Mouse (Mus musculus) liver, embryonic 16.5 days (tissue): ENCODE measurements around the gene Sik1. TPM values are rescaled to one million over a fixed set of nuclear protein-coding genes. Genes with fewer than 3 reads are reported as not detected.

ENCODE experiments used
- ATAC-seq: fragments of 200-750 bp; cut with Nextera tagmentation; 2 replicates; pipeline ENCODE4 v1.8.0; 2017; ENCODE audit warnings: low read depth, mild to moderate bottlenecking, moderate number of reproducible peaks, moderate library complexity
- H3K27ac ChIP-seq: fragments of 300-500 bp; sonication (generic); 2 replicates; pipeline ENCODE4 v1.5.1; 2014; ENCODE audit warnings: mild to moderate bottlenecking, low read length
- H3K27me3 ChIP-seq: fragments of 300-500 bp; sonication (generic); 2 replicates; pipeline ENCODE4 v1.6.1; 2014; ENCODE audit warnings: low read depth, low read length, mixed read lengths; ENCODE audit not compliant: control insufficient read depth, insufficient read depth
- H3K36me3 ChIP-seq: fragments of 300-500 bp; sonication (generic); 2 replicates; pipeline ENCODE4 v1.6.1; 2014; ENCODE audit warnings: mild to moderate bottlenecking; ENCODE audit not compliant: control insufficient read depth, insufficient read depth
- H3K4me1 ChIP-seq: fragments of 300-500 bp; sonication (generic); 2 replicates; pipeline ENCODE4 v1.6.1; 2014; ENCODE audit warnings: low read depth, low read length, mixed read lengths; ENCODE audit not compliant: control insufficient read depth
- H3K4me2 ChIP-seq: fragments of 300-500 bp; sonication (generic); 2 replicates; pipeline ENCODE4 v1.6.1; 2014; ENCODE audit warnings: low read depth, low read length, mixed read lengths
- H3K4me3 ChIP-seq: fragments of 300-500 bp; sonication (generic); 2 replicates; pipeline ENCODE4 v1.5.1; 2014; ENCODE audit warnings: low read depth, mild to moderate bottlenecking, low read length
- H3K9ac ChIP-seq: fragments of 300-500 bp; sonication (generic); 2 replicates; pipeline ENCODE4 v1.6.1; 2014; ENCODE audit warnings: low read depth, low read length
- H3K9me3 ChIP-seq: fragments of 300-500 bp; sonication (generic); replicated peaks from 2 replicates; pipeline ENCODE4 v1.6.1; 2016; ENCODE audit warnings: low read length; ENCODE audit not compliant: control insufficient read depth
- WGBS: fragments of 180-500 bp; shearing (Covaris S2); extraction: QIAGEN DNeasy Blood & Tissue Kit; methylation state at CpG from one replicate; pipeline ENCODE4 v1.1.7; 2014; ENCODE audit not compliant: insufficient replicate concordance; 5-methylcytosine and 5-hydroxymethylcytosine counted together
- polyA plus RNA-seq: library from polyadenylated mRNA; unstranded; fragments of >200 nt; fragmentation: Nextera tagmentation; extraction: Ambion mirVana; gene quantifications from 2 replicates; pipeline ENCODE4 v1.2.1, GENCODE M21; 2015

Sik1 gene
- polyA plus RNA-seq, 1 experiment from 2014 or later: 5.4 TPM

DNA sequence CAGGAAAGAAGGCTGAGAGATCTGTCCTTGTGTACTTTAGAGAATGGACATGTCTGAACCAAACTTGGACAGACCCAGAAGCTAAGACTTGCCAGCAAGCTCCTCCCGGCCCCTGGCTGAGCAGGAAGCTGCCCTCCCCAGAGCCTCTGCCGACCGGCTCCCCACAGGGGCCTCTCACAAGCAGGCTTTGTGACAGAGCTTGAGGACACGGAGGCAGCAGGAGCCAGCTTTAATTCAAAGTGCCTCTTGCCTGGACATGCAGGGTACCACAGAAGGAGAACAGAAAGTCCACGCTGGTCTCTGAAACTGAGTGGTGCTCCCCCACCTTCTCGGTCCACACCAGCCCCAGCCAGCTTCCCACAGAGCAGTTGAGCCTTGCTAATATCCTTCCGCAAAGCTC lies 21.9 kb downstream of the Sik1 start:
- Histone ChIP-seq H3K4me3 (no peak overlapping the region), H3K27me3 (no peaks in the 10 kb centered on the region), H3K4me1 (peaks cover 11% of the 10 kb centered on the region), H3K36me3 (no peaks in the 10 kb centered on the region), H3K9ac (no peak overlapping the region), H3K9me3 (no peaks in the 10 kb centered on the region), H3K4me2 (no peak overlapping the region), H3K27ac (peak overlapping the region; percentile 73)
- 21% methylated on average over 7 of the region's 7 CpGs for WGBS
- no peak for ATAC-seq

DNA sequence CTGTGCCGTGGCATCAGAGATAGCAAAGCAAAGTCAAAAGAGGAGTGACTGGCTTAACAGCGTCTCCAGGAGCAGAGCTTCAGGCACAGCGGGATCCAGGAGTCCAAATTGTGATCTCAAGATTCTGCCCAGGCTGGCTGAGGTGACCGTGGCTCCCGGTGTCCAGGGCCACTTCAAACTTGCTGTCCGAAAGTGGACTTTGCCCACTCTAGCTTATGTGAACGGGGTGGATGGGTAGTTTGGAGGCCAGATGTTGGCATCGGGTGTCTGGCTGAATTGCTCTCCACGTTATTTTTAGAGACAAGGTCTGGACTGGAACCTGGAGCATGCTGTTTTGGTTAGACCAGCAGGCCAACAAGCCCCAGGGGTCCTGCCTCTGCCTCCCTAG lies 23.0 kb downstream of the Sik1 start:
- H3K4me3 ChIP-seq: no peak overlapping the region
- no peaks in the 10 kb centered on the region for H3K9me3 ChIP-seq
- H3K4me2 ChIP-seq: no peak overlapping the region
- no peaks in the 10 kb centered on the region for H3K27me3 ChIP-seq
- peaks cover 11% of the 10 kb centered on the region for H3K4me1 ChIP-seq
- WGBS: 63% methylated on average over 9 of the region's 9 CpGs
- no peak overlapping the region for H3K27ac ChIP-seq
- H3K36me3 ChIP-seq: no peaks in the 10 kb centered on the region
- no peak overlapping the region for H3K9ac ChIP-seq
- no peak for ATAC-seq

DNA sequence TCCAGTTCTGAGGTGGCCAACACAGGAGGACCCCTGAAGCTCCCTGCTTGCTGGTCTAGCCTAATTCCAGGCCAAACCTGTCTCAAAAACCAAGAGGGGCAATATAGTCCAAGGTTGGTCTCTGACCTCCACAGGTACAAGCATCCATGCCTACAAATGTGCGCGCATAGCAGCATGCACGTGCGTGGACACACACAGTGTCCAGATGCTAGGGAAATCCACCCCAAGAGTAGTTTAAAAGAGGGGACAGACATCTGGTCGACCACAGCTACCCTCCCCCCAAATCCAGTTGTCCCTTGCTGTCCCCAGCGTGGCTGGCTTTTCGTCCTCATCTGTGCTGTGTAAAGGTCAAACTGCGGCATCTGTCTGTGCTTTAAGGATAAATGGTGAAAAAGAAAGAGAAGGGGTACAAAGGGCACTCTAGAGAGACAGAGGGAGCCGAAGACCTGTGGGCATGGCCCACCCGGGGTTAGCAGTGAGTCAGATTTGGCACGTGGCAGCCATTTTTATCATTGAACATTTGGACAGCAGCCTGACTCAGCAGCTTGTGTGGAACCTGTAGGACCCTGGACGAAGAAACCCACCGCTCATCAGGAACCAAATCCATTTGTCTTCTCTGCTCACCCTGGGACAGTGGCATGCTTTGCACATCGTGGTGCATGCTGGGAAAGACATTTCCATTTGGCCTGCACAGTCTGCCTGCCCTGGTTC lies 23.6 kb downstream of the Sik1 start:
- WGBS: 68% methylated on average over 14 of the region's 14 CpGs

DNA sequence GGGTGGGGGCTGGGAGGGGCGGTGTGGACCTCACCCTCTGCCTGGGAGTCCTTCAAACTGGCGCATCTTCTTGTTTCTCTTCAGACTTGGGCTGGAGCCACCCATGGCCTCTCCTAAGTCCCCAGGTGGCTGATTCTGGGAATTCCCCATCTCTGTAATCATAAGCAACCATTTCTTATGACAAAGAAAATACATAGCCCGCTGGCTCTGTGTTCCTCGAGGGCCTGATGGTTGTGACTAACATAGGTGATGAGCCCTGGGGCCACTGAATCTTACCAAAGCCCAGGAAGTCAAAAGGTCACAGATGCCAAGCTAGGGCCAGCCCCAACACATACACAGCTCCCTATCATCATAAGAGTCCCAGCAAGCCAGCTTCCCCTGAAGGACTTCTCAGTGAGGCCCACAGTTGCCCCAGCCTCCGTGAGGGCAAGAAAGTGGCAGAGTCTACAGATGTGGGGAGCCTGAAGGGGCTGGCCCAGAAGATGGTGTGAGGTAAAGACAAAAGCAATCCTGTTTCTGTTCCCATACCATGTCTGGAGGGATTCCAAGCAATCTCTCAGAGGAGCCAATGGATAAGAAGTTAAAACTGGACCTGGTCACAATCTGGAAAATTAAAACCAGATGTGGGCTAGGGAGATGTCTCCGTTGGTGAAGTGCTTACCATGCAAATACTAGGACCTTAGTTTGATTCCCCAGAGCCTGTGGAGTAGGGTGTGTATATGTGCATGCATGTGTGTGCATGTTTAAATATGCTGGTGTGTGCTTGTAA lies 24.3 kb downstream of the Sik1 start:
- H3K4me3 ChIP-seq: no peak overlapping the region
- H3K4me1 ChIP-seq: peaks cover 13% of the 10 kb centered on the region
- no peak overlapping the region for H3K27ac ChIP-seq
- no peak overlapping the region for H3K9ac ChIP-seq
- no peaks in the 10 kb centered on the region for H3K27me3 ChIP-seq
- no peak for ATAC-seq
- H3K36me3 ChIP-seq: no peaks in the 10 kb centered on the region
- 52% methylated on average over 6 of the region's 6 CpGs for WGBS
- no peak overlapping the region for H3K4me2 ChIP-seq
- no peaks in the 10 kb centered on the region for H3K9me3 ChIP-seq

More for the DNA sequence above, 23.6 kb downstream of the Sik1 start:
- H3K27me3 ChIP-seq: no peaks in the 10 kb centered on the region
- H3K27ac ChIP-seq: no peak overlapping the region
- H3K4me3 ChIP-seq: no peak overlapping the region
- no peaks in the 10 kb centered on the region for H3K36me3 ChIP-seq
- H3K4me2 ChIP-seq: no peak overlapping the region
- peaks cover 11% of the 10 kb centered on the region for H3K4me1 ChIP-seq
- no peak for ATAC-seq
- no peak overlapping the region for H3K9ac ChIP-seq
- H3K9me3 ChIP-seq: no peaks in the 10 kb centered on the region

DNA sequence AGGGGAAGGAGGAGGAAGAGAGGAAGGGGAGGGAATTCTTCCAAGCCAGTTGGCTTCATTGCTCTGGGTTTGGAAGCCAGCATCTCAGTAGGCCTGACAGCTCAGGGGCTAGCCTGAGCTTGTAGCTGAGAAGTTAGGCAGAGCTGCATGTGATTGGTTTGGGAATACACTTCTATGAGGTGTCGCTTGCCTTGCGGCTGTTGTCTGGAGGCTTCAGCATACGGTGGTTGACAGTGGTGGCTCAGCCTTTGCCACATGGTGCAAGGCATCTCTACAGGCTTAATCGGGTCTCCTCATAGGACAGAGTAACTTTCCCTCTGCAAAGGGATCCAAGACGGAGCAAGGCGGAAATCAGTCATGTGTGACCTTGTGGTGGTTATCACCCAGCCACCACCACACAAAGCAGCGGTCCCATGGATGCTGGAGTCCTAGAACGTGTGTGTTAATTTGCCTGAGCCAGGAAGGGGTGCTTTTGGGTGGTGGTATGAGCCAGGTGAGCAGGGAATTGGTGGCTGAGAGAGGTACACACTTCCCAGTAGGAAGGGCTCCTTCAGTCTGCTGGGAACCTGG lies 25.0 kb downstream of the Sik1 start:
- H3K4me3 ChIP-seq: no peak overlapping the region
- no peak overlapping the region for H3K27ac ChIP-seq
- H3K36me3 ChIP-seq: no peaks in the 10 kb centered on the region
- H3K9me3 ChIP-seq: no peaks in the 10 kb centered on the region
- H3K4me1 ChIP-seq: peaks cover 13% of the 10 kb centered on the region
- no peak overlapping the region for H3K4me2 ChIP-seq
- no peak for ATAC-seq
- H3K27me3 ChIP-seq: no peaks in the 10 kb centered on the region
- 68% methylated on average over 8 of the region's 8 CpGs for WGBS
- no peak overlapping the region for H3K9ac ChIP-seq

DNA sequence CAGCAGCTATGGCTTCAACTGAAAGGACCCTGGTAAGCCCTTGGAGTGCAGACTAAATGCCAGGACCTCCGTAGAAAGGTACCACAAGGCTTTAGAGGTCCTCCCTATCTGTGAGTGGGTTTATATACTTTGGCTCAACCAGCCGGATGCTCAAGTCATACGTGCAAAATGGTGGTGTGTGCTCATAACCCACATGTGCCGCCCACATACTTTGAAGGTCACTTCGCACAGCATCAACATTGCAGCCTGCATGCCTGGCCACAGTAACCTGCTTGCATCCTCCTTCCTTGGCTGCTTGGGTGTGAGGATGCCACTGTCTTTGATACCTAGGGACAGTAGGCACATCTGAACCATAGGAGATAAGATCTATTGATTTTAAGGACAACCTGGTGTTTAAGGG lies 26.7 kb downstream of the Sik1 start:
- no peaks in the 10 kb centered on the region for H3K27me3 ChIP-seq
- peaks cover 10% of the 10 kb centered on the region for H3K4me1 ChIP-seq
- no peak overlapping the region for H3K4me2 ChIP-seq
- H3K27ac ChIP-seq: no peak overlapping the region
- no peak for ATAC-seq
- no peaks in the 10 kb centered on the region for H3K9me3 ChIP-seq
- no peak overlapping the region for H3K4me3 ChIP-seq
- 74% methylated on average over 5 of the region's 5 CpGs for WGBS
- no peaks in the 10 kb centered on the region for H3K36me3 ChIP-seq
- H3K9ac ChIP-seq: no peak overlapping the region

DNA sequence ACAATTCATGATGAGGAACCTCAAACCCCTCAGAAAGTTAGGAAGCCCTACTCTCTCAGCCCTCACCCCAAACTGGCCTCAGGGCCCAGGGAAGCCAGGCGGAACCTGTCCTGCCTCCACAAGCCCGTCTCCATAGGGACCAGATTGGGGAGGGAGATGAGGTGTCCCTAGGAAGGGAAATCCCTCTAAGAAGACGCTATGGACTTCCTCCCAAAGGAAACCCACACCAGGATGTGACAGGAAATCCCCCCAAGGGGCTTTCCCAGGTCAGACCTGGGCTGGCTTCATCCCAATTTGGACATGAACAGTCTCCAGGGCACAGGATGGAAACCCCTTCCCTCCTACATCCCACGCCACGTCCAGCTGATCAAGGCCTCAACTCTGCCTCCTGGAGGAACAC lies 27.5 kb downstream of the Sik1 start:
- no peaks in the 10 kb centered on the region for H3K9me3 ChIP-seq
- H3K4me2 ChIP-seq: no peak overlapping the region
- H3K9ac ChIP-seq: no peak overlapping the region
- ATAC-seq: no peak
- H3K36me3 ChIP-seq: no peaks in the 10 kb centered on the region
- WGBS: 40% methylated on average over 5 of the region's 5 CpGs
- no peak overlapping the region for H3K27ac ChIP-seq
- H3K27me3 ChIP-seq: no peaks in the 10 kb centered on the region
- H3K4me1 ChIP-seq: peaks cover 10% of the 10 kb centered on the region
- no peak overlapping the region for H3K4me3 ChIP-seq

DNA sequence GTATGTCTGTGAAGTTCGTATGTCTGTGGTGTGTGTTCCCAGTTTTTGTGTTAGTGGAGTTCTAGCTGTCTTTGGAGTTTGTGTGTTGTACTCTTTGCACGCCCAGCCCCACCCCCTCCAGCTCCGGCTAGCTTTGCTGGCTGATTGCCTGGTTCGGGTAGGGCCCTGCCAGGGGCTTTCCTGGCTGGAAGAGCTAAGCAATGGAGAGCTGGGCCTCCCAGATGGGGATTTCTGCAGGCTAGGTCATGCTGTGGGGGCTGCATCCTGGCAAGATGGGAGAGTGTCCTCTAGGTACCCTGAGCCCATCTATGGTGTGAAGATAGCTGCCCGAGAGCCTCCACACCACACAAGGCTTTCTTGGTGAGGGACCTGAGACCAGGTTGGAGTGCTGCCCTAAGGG lies 28.4 kb downstream of the Sik1 start:
- 43% methylated on average over 5 of the region's 5 CpGs for WGBS
- Histone ChIP-seq H3K27me3 (no peaks in the 10 kb centered on the region), H3K9me3 (no peaks in the 10 kb centered on the region), H3K4me1 (peaks cover 5% of the 10 kb centered on the region), H3K9ac (no peak overlapping the region), H3K4me3 (no peak overlapping the region), H3K36me3 (no peaks in the 10 kb centered on the region), H3K4me2 (no peak overlapping the region), H3K27ac (peak overlapping the region; percentile 7; the same call in 1 of the 2 replicates)
- ATAC-seq: peak; percentile 65

DNA sequence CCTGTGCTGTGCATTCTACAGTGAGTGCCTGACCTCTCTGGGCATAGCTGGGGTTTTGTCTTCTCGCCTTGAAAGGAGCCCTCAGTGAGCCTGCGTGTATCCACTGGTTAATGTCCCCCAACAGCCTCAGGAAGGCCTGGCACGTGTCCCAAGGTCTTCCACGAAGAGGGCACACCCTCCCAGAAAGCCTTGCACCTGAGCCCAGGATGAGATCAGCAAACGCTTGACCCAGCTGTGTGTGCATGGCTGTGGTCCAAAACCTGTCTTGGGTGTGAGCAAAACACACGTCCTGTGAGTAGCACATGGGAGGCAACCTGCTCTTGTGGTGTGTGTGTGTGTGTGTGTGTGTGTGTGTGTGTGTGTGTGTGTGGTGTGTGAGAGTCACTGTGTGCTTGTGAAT lies 28.9 kb downstream of the Sik1 start:
- Histone ChIP-seq H3K4me3 (no peak overlapping the region), H3K9ac (no peak overlapping the region), H3K4me1 (peaks cover 2% of the 10 kb centered on the region), H3K9me3 (no peaks in the 10 kb centered on the region), H3K27me3 (no peaks in the 10 kb centered on the region), H3K4me2 (no peak overlapping the region), H3K27ac (no peak overlapping the region), H3K36me3 (no peaks in the 10 kb centered on the region)
- WGBS: 41% methylated on average over 6 of the region's 6 CpGs
- 0 out of 2 replicates have a peak, but pooled peaks have one; percentile 25 for ATAC-seq
